Mouse (Mus musculus) CH12.LX (cell line): ENCODE measurements around the gene Agbl5. TPM values are rescaled to one million over a fixed set of nuclear protein-coding genes. Genes with fewer than 3 reads are reported as not detected.

Experiments used
- DNase-seq: peaks from one replicate; pipeline ENCODE4 v3.0.0-alpha.2; 2013; ENCODE audit errors: extremely low read depth
- H3K27ac ChIP-seq: 2 replicates; pipeline ENCODE4 v1.5.1; 2012; ENCODE audit warnings: low read depth, mild to moderate bottlenecking, control low read depth, moderate library complexity; ENCODE audit not compliant: insufficient read depth
- H3K27me3 ChIP-seq: replicated peaks from 2 replicates; pipeline ENCODE3; 2012; ENCODE audit warnings: inconsistent platforms
- H3K36me3 ChIP-seq, 2 experiments: replicated peaks in 1 of 2; 2 replicates each; pipeline versions ENCODE3 to v1.6.1; 2012; ENCODE audit warnings: inconsistent platforms in 1 of 2, low read length in 1 of 2, mild to moderate bottlenecking in 1 of 2, mixed read lengths in 1 of 2, moderate library complexity in 1 of 2; ENCODE audit not compliant: control insufficient read depth in 1 of 2, insufficient read depth in 1 of 2
- H3K4me1 ChIP-seq, 2 experiments: 2 replicates each; pipeline ENCODE4 v1.6.1; 2012; ENCODE audit warnings: inconsistent platforms in 1 of 2, moderate library complexity in 1 of 2; ENCODE audit not compliant: insufficient read depth in 2 of 2, control insufficient read depth in 1 of 2
- H3K4me2 ChIP-seq: 2 replicates; pipeline ENCODE4 v1.6.1; 2012; ENCODE audit warnings: low read depth, mild to moderate bottlenecking, control low read depth; ENCODE audit not compliant: poor library complexity, insufficient read depth, severe bottlenecking
- H3K4me3 ChIP-seq, 3 experiments: fragments of 150-350 bp in 1 of 3; sonication (generic) in 1 of 3; replicated peaks in 1 of 3; 2 replicates each; pipeline versions ENCODE3 to v1.5.1; 2011 to 2012; ENCODE audit warnings: low read depth in 2 of 3, low read length in 2 of 3, mild to moderate bottlenecking in 2 of 3, moderate library complexity in 2 of 3, control low read depth in 1 of 3, improper control_type of control experiment in 1 of 3, inconsistent platforms in 1 of 3, mixed read lengths in 1 of 3; ENCODE audit not compliant: poor library complexity in 1 of 3
- H3K79me2 ChIP-seq: replicated peaks from 2 replicates; pipeline ENCODE4 v1.6.1; 2012; ENCODE audit warnings: mild to moderate bottlenecking, moderate library complexity; ENCODE audit not compliant: control insufficient read depth, poor library complexity, insufficient read depth, severe bottlenecking; ENCODE audit errors: extremely low read depth
- H3K9ac ChIP-seq: 2 replicates; pipeline ENCODE4 v1.6.1; 2012; ENCODE audit warnings: low read depth, mild to moderate bottlenecking, control low read depth, moderate library complexity; ENCODE audit not compliant: insufficient read depth
- H3K9me3 ChIP-seq: replicated peaks from 2 replicates; pipeline ENCODE3; 2012; ENCODE audit warnings: low read length, inconsistent platforms, mixed read lengths
- BHLHE40 ChIP-seq: IDR thresholded peaks from 2 replicates; pipeline ENCODE4 v1.6.1; 2011; ENCODE audit warnings: mild to moderate bottlenecking, low read depth, low read length, improper control_type of control experiment
- CHD1 ChIP-seq: IDR thresholded peaks from 2 replicates; pipeline ENCODE4 v1.6.1; 2012; ENCODE audit warnings: low read depth, low read length, improper control_type of control experiment, inconsistent platforms
- CHD2 ChIP-seq: IDR thresholded peaks from 2 replicates; pipeline ENCODE4 v1.6.1; 2011; ENCODE audit warnings: low read length, improper control_type of control experiment
- CTCF ChIP-seq, 2 experiments: IDR thresholded peaks in 1 of 2; conservative IDR thresholded peaks in 1 of 2; 2 replicates each; pipeline ENCODE4 v1.5.1; 2011 to 2012; ENCODE audit warnings: low read depth in 2 of 2, low read length in 2 of 2, improper control_type of control experiment in 1 of 2, inconsistent platforms in 1 of 2, mild to moderate bottlenecking in 1 of 2, moderate library complexity in 1 of 2
- E2F4 ChIP-seq: IDR thresholded peaks from 2 replicates; pipeline ENCODE4 v1.6.1; 2011; ENCODE audit warnings: low read depth, low read length, improper control_type of control experiment; ENCODE audit not compliant: insufficient replicate concordance
- ELF1 ChIP-seq: IDR thresholded peaks from 2 replicates; pipeline ENCODE4 v1.6.1; 2014; ENCODE audit warnings: low read depth, mild to moderate bottlenecking, inconsistent platforms, low read length, improper control_type of control experiment
- ETS1 ChIP-seq: conservative IDR thresholded peaks from 2 replicates; pipeline ENCODE4 v1.6.1; 2012; ENCODE audit warnings: low read depth, mild to moderate bottlenecking, inconsistent platforms, low read length, improper control_type of control experiment, moderate library complexity
- GABPA ChIP-seq: IDR thresholded peaks from 2 replicates; pipeline ENCODE4 v1.6.1; 2012; ENCODE audit warnings: low read depth, low read length, improper control_type of control experiment, inconsistent platforms; ENCODE audit not compliant: insufficient replicate concordance
- JUND ChIP-seq: conservative IDR thresholded peaks from 2 replicates; pipeline ENCODE4 v1.6.1; 2011; ENCODE audit warnings: low read depth, low read length, improper control_type of control experiment
- KAT2A ChIP-seq: IDR thresholded peaks from 2 replicates; pipeline ENCODE4 v1.6.1; 2012; ENCODE audit warnings: low read length, improper control_type of control experiment, inconsistent platforms; ENCODE audit not compliant: insufficient replicate concordance
- NRF1 ChIP-seq: IDR thresholded peaks from 2 replicates; pipeline ENCODE4 v1.6.1; 2014; ENCODE audit warnings: low read depth, mild to moderate bottlenecking, inconsistent platforms, low read length, improper control_type of control experiment, moderate library complexity
- PAX5 ChIP-seq: IDR thresholded peaks from 2 replicates; pipeline ENCODE4 v1.6.1; 2012; ENCODE audit warnings: low read length, inconsistent platforms, mixed read lengths
- POLR2AphosphoS2 ChIP-seq: IDR thresholded peaks from 2 replicates; pipeline ENCODE4 v1.6.1; 2011; ENCODE audit warnings: low read depth, low read length, improper control_type of control experiment
- RAD21 ChIP-seq: IDR thresholded peaks from 2 replicates; pipeline ENCODE4 v1.6.1; 2011; ENCODE audit warnings: low read depth, mild to moderate bottlenecking, low read length, improper control_type of control experiment, moderate library complexity
- SIN3A ChIP-seq: IDR thresholded peaks from 2 replicates; pipeline ENCODE4 v1.6.1; 2012; ENCODE audit warnings: low read length, improper control_type of control experiment, inconsistent platforms
- UBTF ChIP-seq: IDR thresholded peaks from 2 replicates; pipeline ENCODE4 v1.6.1; 2012; ENCODE audit warnings: low read depth, mild to moderate bottlenecking, inconsistent platforms, low read length, improper control_type of control experiment, moderate library complexity
- ZC3H11A ChIP-seq: IDR thresholded peaks from 2 replicates; pipeline ENCODE4 v1.6.1; 2012; ENCODE audit warnings: low read depth, mild to moderate bottlenecking, inconsistent platforms, low read length, improper control_type of control experiment
- dilution Hi-C: fragments of 300-500 bp; cut with MboI; formaldehyde crosslinking; loops from 2 replicates; pipeline ENCODE4 v1.14.3; 2020; ENCODE audit warnings: low sequenced_read_pairs; ENCODE audit not compliant: extremely low pct_unique_long_range_greater_than_20kb, extremely low pct_ligation_motif_present
- in situ Hi-C: fragments of 300-500 bp; cut with MboI; formaldehyde crosslinking; loops from 3 replicates; pipeline ENCODE4 v1.14.3; 2019; ENCODE audit warnings: low sequenced_read_pairs, low pct_ligation_motif_present, low pct_unique_long_range_greater_than_20kb, mixed read lengths
- polyA plus RNA-seq: library from polyadenylated mRNA; unstranded; fragments of >175 nt; gene quantifications from 2 replicates; pipeline ENCODE4 v1.2.1, GENCODE M21; 2012; ENCODE audit warnings: low read depth; ENCODE audit not compliant: insufficient read length
- total RNA-seq, 2 experiments: library from RNA; depleted of rRNA; stranded (reverse); fragments of 300-350 nt in 1 of 2; fragments of >200 nt in 1 of 2; gene quantifications; 2 replicates each; pipeline ENCODE4 v1.2.3; 2012 to 2014

Agbl5 gene
- total and polyA plus RNA-seq, 3 experiments: 4.1 to 11.6 (median 9.3) TPM

DNA sequence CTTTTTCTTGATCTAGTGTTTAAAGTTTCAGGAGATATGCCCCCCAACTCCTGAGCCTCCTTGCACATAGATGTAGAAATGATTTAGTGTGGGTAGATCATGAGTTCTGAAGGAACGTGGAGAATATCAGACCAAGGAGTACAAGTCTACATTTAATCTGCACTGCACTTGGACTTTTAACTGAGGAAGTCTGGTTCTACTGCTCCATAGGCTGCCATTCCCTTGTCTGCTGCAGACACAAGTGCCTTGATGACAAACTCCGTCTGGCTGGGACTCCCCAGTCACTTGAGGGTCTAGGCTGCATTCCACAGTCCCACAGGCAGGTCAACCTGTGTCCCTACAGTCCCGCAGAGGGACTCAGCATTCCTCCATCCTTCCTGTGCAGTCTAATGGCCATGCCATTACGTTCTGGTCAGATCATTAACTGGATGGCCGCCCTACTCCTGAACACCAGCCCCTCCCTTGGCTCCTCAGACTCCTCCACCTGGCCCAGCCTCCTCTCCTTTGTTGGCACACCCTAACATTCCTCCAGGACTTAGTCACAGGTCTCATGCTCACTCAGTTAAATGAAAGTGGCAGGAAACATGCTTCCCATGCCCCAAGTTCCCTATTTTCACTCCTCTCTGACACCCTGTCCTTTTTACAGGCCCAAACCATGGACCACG is 38.5 kb upstream of the Agbl5 start:
- H3K4me2 ChIP-seq: no peak overlapping the region
- H3K9me3 ChIP-seq: no peaks in the 10 kb centered on the region
- dilution Hi-C loops (no loop called here), in situ Hi-C loops (loop anchor here (5.0 to 10.0 kb wide), 2 partner anchors 38 to 145 kb away; partner anchors contain the start of gene Mapre3)
- H3K9ac ChIP-seq: no peak overlapping the region
- H3K27me3 ChIP-seq: peaks cover 36% of the 10 kb centered on the region
- no peaks in the 10 kb centered on the region for H3K36me3 ChIP-seq
- no peak for TF ChIP-seq ELF1
- no peak for TF ChIP-seq ZC3H11A
- TF ChIP-seq GABPA: no peak
- TF ChIP-seq PAX5: no peak
- TF ChIP-seq RAD21: no peak
- 0 out of 2 replicates have a peak, but pooled peaks cover 2% of the 10 kb centered on the region for H3K79me2 ChIP-seq
- H3K4me3 ChIP-seq: no peak overlapping the region
- no peak for DNase-seq
- no peak overlapping the region for H3K27ac ChIP-seq
- peaks cover 0 to 4% of the 10 kb centered on the region in 2 experiments; a peak in 2 of 4 replicates for H3K4me1 ChIP-seq

- no peaks in the 10 kb centered on the region for H3K36me3 ChIP-seq
- 0 out of 2 replicates have a peak, but pooled peaks cover 2% of the 10 kb centered on the region for H3K79me2 ChIP-seq
- H3K4me3 ChIP-seq: no peak overlapping the region
- no peak for TF ChIP-seq E2F4
- TF ChIP-seq RAD21: no peak
- no peak for TF ChIP-seq CHD2
- no peak for TF ChIP-seq JUND
- H3K9ac ChIP-seq: no peak overlapping the region
- dilution Hi-C loops: no loop called here
- H3K27me3 ChIP-seq: peaks cover 41% of the 10 kb centered on the region
- in situ Hi-C loops: loop anchor here (5.0 to 10.0 kb wide), 2 partner anchors 38 to 146 kb away; partner anchors contain the start of gene Mapre3
- no peak overlapping the region for H3K27ac ChIP-seq
- no peak for DNase-seq
- no peak overlapping the region for H3K4me2 ChIP-seq
- H3K4me1 ChIP-seq: peaks cover 0 to 4% of the 10 kb centered on the region in 2 experiments; a peak in 2 of 4 replicates
- H3K9me3 ChIP-seq: no peaks in the 10 kb centered on the region
Observed at GRCm38 (mm10) chr5:30850556-30850925, 38.0 kb upstream of the Agbl5 start.

GRCm38 (mm10) chr5:30853522-30853921 is 35.0 kb upstream of the Agbl5 start:
- Histone ChIP-seq H3K9me3 (no peaks in the 10 kb centered on the region), H3K4me1 (peaks cover 0 to 4% of the 10 kb centered on the region in 2 experiments; a peak in 2 of 4 replicates), H3K27me3 (peaks cover 47% of the 10 kb centered on the region), H3K79me2 (no peaks in the 10 kb centered on the region), H3K36me3 (no peaks in the 10 kb centered on the region), H3K27ac (no peak overlapping the region), H3K4me2 (no peak overlapping the region), H3K9ac (no peak overlapping the region), H3K4me3 (no peak overlapping the region)
- DNase-seq: no peak
- in situ Hi-C loops (loop anchor here (5.0 to 10.0 kb wide), 2 partner anchors 41 to 149 kb away; partner anchors contain the start of gene Mapre3), dilution Hi-C loops (no loop called here)
- TF ChIP-seq BHLHE40: no peak
- no peak for TF ChIP-seq POLR2AphosphoS2
- TF ChIP-seq CHD1: no peak
- TF ChIP-seq CTCF (conservative IDR thresholded peaks at IDR 0.05 in 1 of 2, IDR thresholded peaks at IDR 0.05 in 1 of 2; ENCODE audit: low read depth in 2 of 2, low read length in 2 of 2): no peak
- TF ChIP-seq UBTF: no peak
- no peak for TF ChIP-seq SIN3A
- TF ChIP-seq JUND: no peak
- TF ChIP-seq NRF1: no peak
- no peak for TF ChIP-seq KAT2A
- TF ChIP-seq RAD21: no peak
- no peak for TF ChIP-seq ETS1
- no peak for TF ChIP-seq PAX5
- TF ChIP-seq GABPA: no peak
